Mouse (Mus musculus): ENCODE results near the gene Edc3. TPM values are rescaled to one million over a fixed set of nuclear protein-coding genes. Genes with fewer than 3 reads are reported as not detected.

Gene Edc3
- polyA plus RNA-seq, 1 experiment, result not detected

DNA sequence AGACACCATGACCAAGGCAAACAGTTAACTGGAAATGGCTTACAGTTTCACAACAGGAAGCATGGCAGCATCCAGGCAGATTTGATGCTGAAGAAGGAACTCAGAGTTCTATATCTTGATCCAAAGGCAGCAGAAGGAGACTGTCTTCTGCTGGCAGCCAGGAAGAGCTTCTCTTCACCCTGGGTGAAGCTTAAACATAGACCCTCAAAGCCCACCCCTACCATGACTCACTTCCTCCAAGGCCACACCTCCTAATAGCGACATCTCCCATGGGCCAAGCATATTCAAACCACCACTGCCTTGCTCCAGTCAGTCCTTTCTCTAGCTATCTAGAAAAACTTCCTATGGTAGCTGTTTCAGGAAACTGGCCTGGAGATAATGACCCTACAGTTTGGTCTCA lies 38.7 kb downstream of the Edc3 start:
- WGBS, result 38% methylated on average over 1 of the region's 1 CpGs
- no peaks in the 10 kb centered on the region for H3K4me1 ChIP-seq (ENCODE audit: control insufficient read depth, insufficient read depth, low read length)
- no peak for TF ChIP-seq POLR2A (IDR thresholded peaks at IDR 0.05; ENCODE audit: insufficient read depth, low read depth, low read length)
- no peak for TF ChIP-seq CTCF (IDR thresholded peaks at IDR 0.05; ENCODE audit: insufficient read depth, low read depth, low read length)
- no peak overlapping the region for H3K4me3 ChIP-seq (ENCODE audit: insufficient read depth, low read depth, low read length)
- no peak overlapping the region for H3K27ac ChIP-seq (ENCODE audit: insufficient read depth, low read depth, low read length)

- no peak overlapping the region for H3K27ac ChIP-seq (ENCODE audit: insufficient read depth, low read depth, low read length)
- 41% methylated on average over 6 of the region's 6 CpGs for WGBS
- no peak overlapping the region for H3K4me3 ChIP-seq (ENCODE audit: insufficient read depth, low read depth, low read length)
- H3K4me1 ChIP-seq (ENCODE audit: control insufficient read depth, insufficient read depth, low read length), result no peaks in the 10 kb centered on the region
- TF ChIP-seq CTCF (IDR thresholded peaks at IDR 0.05; ENCODE audit: insufficient read depth, low read depth, low read length), result no peak
- TF ChIP-seq POLR2A (IDR thresholded peaks at IDR 0.05; ENCODE audit: insufficient read depth, low read depth, low read length), result no peak
Measured at GRCm38 (mm10) chr9:57748137-57748536, 39.8 kb downstream of the Edc3 start.

DNA sequence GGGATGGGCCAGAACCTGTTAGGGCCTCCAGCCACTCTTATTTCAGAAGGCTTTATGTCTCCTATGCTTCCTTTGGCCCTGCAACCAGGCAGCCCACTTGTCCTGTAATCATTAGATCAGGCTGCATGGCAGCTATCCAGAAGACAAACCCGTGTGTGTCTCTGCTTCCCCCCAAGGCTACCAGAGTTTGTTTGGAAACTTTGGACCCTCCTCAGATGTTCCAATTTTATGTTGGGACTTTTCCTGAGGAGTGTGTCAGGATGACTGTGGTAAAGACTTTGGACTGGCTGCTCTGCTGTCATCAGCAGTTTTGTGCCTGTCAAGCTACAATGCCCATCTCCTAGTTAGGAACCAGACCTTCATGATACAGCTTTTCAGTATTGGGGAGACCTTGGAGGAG lies 40.5 kb downstream of the Edc3 start:
- no peak for TF ChIP-seq POLR2A (IDR thresholded peaks at IDR 0.05; ENCODE audit: insufficient read depth, low read depth, low read length)
- TF ChIP-seq CTCF (IDR thresholded peaks at IDR 0.05; ENCODE audit: insufficient read depth, low read depth, low read length), result no peak
- 10% methylated on average over 1 of the region's 1 CpGs for WGBS
- H3K4me3 ChIP-seq (ENCODE audit: insufficient read depth, low read depth, low read length), result no peak overlapping the region
- H3K4me1 ChIP-seq (ENCODE audit: control insufficient read depth, insufficient read depth, low read length), result no peaks in the 10 kb centered on the region
- no peak overlapping the region for H3K27ac ChIP-seq (ENCODE audit: insufficient read depth, low read depth, low read length)

DNA sequence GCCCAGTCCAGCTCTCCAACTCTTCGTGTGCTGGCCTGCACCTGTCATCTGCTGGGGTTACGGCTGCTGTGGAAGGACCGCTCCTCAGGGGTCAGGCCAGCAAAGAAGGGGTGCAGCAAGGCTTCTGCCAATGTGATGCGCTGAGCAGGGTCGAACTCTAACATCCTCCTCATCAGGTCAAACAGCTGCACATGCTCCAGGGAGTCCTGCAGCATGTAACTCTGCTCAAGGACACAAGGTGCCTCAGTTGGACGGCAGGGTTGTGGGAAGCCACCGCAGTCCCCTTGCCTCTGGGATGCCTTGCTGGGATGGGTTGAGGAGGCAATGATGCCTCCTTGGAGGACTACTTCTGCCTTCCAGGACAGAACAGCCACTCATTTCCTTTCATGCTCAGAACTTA lies 42.6 kb downstream of the Edc3 start:
- Histone ChIP-seq H3K4me1 (ENCODE audit: control insufficient read depth, insufficient read depth, low read length) (no peaks in the 10 kb centered on the region), H3K27ac (ENCODE audit: insufficient read depth, low read depth, low read length) (no peak overlapping the region)
- WGBS, result 87% methylated on average over 7 of the region's 7 CpGs

GRCm38 (mm10) chr9:57757578-57757977 lies 49.2 kb downstream of the Edc3 start:
- H3K4me3 ChIP-seq (ENCODE audit: insufficient read depth, low read depth, low read length), result no peak overlapping the region
- peaks cover 16% of the 10 kb centered on the region for H3K4me1 ChIP-seq (ENCODE audit: control insufficient read depth, insufficient read depth, low read length)
- H3K27ac ChIP-seq (ENCODE audit: insufficient read depth, low read depth, low read length), result no peak overlapping the region
- TF ChIP-seq POLR2A (IDR thresholded peaks at IDR 0.05; ENCODE audit: insufficient read depth, low read depth, low read length) (no peak), CTCF (IDR thresholded peaks at IDR 0.05; ENCODE audit: insufficient read depth, low read depth, low read length) (no peak)
- 85% methylated on average over 3 of the region's 3 CpGs for WGBS

More for the DNA sequence above, 42.6 kb downstream of the Edc3 start:
- no peak for TF ChIP-seq POLR2A (IDR thresholded peaks at IDR 0.05; ENCODE audit: insufficient read depth, low read depth, low read length)
- TF ChIP-seq CTCF (IDR thresholded peaks at IDR 0.05; ENCODE audit: insufficient read depth, low read depth, low read length), result no peak
- no peak overlapping the region for H3K4me3 ChIP-seq (ENCODE audit: insufficient read depth, low read depth, low read length)

DNA sequence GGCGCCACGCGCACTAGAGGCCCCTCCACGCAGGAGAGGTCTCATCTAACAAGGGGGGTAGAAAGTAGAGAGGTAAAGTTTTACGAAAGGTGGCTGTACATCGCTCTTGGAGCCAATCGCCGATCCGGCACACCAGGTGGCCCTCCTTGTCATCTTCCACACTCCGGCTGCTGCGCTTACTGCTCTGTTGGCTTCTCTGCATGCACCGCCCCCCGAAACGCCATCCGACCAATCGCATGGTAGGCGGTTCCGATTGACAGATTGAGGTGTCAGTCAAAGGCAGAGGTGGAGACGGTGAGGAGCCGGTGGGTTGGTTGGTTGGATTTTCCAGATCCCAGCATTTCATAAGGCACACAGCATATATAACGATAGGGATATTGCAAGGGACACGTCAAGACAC lies 50.2 kb downstream of the Edc3 start:
- Histone ChIP-seq H3K4me3 (ENCODE audit: insufficient read depth, low read depth, low read length) (no peak overlapping the region), H3K27ac (ENCODE audit: insufficient read depth, low read depth, low read length) (no peak overlapping the region), H3K4me1 (ENCODE audit: control insufficient read depth, insufficient read depth, low read length) (peaks cover 18% of the 10 kb centered on the region)
- no peak for TF ChIP-seq CTCF (IDR thresholded peaks at IDR 0.05; ENCODE audit: insufficient read depth, low read depth, low read length)
- TF ChIP-seq POLR2A (IDR thresholded peaks at IDR 0.05; ENCODE audit: insufficient read depth, low read depth, low read length), result no peak
- 90% methylated on average over 22 of the region's 22 CpGs for WGBS

DNA sequence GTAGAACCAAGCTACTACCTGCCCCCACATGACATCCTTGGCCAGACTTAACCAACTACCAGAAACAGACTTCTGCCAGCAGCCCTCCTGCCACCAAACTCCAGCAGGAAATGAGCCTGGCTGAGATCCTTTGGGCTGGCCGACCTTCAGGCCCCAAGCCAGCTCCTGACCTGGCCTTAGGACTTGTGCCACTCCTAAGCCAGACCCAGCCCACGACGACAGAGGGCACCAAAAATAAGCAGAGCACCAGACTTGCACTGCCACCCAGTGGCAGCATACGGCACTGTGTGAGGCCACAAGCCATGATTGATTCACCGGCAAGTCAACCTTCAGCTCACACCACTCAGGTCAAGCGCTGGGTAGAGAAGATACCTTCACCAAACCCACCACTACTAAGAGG lies 50.9 kb downstream of the Edc3 start:
- 14% methylated on average over 6 of the region's 6 CpGs for WGBS
- Histone ChIP-seq H3K27ac (ENCODE audit: insufficient read depth, low read depth, low read length) (no peak overlapping the region), H3K4me1 (ENCODE audit: control insufficient read depth, insufficient read depth, low read length) (peaks cover 18% of the 10 kb centered on the region), H3K4me3 (ENCODE audit: insufficient read depth, low read depth, low read length) (no peak overlapping the region)
- TF ChIP-seq CTCF (IDR thresholded peaks at IDR 0.05; ENCODE audit: insufficient read depth, low read depth, low read length) (peak; percentile 94), POLR2A (IDR thresholded peaks at IDR 0.05; ENCODE audit: insufficient read depth, low read depth, low read length) (no peak)

DNA sequence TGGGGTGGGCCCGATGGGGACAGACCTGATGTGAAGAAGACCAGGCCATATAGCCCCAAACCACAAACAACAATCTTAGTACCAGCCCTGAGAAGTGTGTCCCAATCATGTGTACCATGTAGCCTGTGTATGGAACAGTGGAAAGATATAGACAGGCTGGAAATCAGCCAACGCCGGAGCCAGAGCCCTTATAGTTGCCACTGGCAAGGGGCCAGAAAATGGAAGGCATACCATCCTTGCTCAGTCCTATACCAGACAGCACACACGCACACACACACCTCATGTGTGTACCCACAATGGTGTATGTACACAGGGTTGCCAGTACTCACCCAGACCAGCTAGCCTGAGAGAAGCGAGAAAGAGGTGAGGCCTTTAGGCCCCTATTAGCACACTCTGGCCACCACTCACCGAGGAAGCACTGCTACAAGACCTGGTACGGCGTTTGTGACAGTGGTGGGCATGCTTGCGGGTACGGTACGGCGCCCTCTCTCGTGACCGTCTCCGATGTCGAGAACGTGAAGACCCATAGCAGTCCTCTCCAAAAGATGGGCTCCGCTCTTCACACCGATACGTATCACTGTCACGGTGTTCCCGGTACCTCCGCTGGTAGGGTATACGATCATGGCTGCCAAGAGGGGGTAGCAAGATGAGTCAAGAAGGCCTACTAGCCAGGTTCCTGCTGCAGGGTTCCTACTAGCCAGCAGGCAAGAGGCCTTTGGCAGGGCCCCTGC lies 52.2 kb downstream of the Edc3 start:
- H3K4me3 ChIP-seq (ENCODE audit: insufficient read depth, low read depth, low read length), result no peak overlapping the region

GRCm38 (mm10) chr9:57761563-57762551 lies 53.5 kb downstream of the Edc3 start:
- Histone ChIP-seq H3K27ac (ENCODE audit: insufficient read depth, low read depth, low read length) (no peak overlapping the region), H3K4me3 (ENCODE audit: insufficient read depth, low read depth, low read length) (no peak overlapping the region), H3K4me1 (ENCODE audit: control insufficient read depth, insufficient read depth, low read length) (peaks cover 30% of the 10 kb centered on the region)
- 82% methylated on average over 13 of the region's 13 CpGs for WGBS
- TF ChIP-seq POLR2A (IDR thresholded peaks at IDR 0.05; ENCODE audit: insufficient read depth, low read depth, low read length) (0 out of 2 replicates have a peak, but pooled peaks have one; percentile 26), CTCF (IDR thresholded peaks at IDR 0.05; ENCODE audit: insufficient read depth, low read depth, low read length) (no peak)

More for the DNA sequence above, 52.2 kb downstream of the Edc3 start:
- peaks cover 19% of the 10 kb centered on the region for H3K4me1 ChIP-seq (ENCODE audit: control insufficient read depth, insufficient read depth, low read length)
- 92% methylated on average over 24 of the region's 24 CpGs for WGBS
- TF ChIP-seq POLR2A (IDR thresholded peaks at IDR 0.05; ENCODE audit: insufficient read depth, low read depth, low read length) (no peak), CTCF (IDR thresholded peaks at IDR 0.05; ENCODE audit: insufficient read depth, low read depth, low read length) (no peak)
- H3K27ac ChIP-seq (ENCODE audit: insufficient read depth, low read depth, low read length), result no peak overlapping the region
